Mouse (Mus musculus): ENCODE measurements around the gene Rnaseh2a. TPM values are rescaled to one million over a fixed set of nuclear protein-coding genes. Genes with fewer than 3 reads are reported as not detected.
A peak's percentile ranks its signal among the peaks of the same experiment; 100 is the strongest.

Gene Rnaseh2a
- total and polyA plus RNA-seq, 3 experiments: 94.1 to 477 (median 174) TPM

GRCm38 (mm10) chr8:84990349-84990748, 20.8 kb upstream of the Rnaseh2a start, which contains the start of gene Hook2:
TSS of gene Hook2 (plus strand) at chr8:84990603.
- no peak for TF ChIP-seq POLR2AphosphoS5 (IDR thresholded peaks at IDR 0.05; ENCODE audit: insufficient replicate concordance, low read depth, low read length)
- no peak for TF ChIP-seq TAL1 (conservative IDR thresholded peaks at IDR 0.05; ENCODE audit: low read depth, low read length)
- TF ChIP-seq GATA2 (IDR thresholded peaks at IDR 0.05; ENCODE audit: borderline replicate concordance, low read depth, low read length): no peak
- TF ChIP-seq GATA1 (IDR thresholded peaks at IDR 0.05; ENCODE audit: borderline replicate concordance, low read length): no peak
- TF ChIP-seq CTCF (IDR thresholded peaks at IDR 0.05; ENCODE audit: low read depth, low read length): peak; percentile 87
- peaks cover 48% of the 10 kb centered on the region for H3K4me1 ChIP-seq (ENCODE audit: insufficient read depth, low read depth, low read length)
- peaks cover 20% of the 10 kb centered on the region for H3K36me3 ChIP-seq (replicated peaks)
- peak; percentile 76 for ATAC-seq (ENCODE audit: extremely low read depth, insufficient number of reproducible peaks, low FRiP score, poor library complexity, severe bottlenecking)
- H3K9me3 ChIP-seq (replicated peaks): no peaks in the 10 kb centered on the region
- DNase-seq (ENCODE audit: low spot score): peak; percentile 93
- peak within 1 kb of the TSS; percentile 79 for H3K4me3 ChIP-seq (ENCODE audit: low read depth, low read length)
- no peaks in the 10 kb centered on the region for H3K27me3 ChIP-seq (ENCODE audit: insufficient read depth, low read length)

- Histone ChIP-seq H3K4me3 (ENCODE audit: low read depth, low read length) (peak overlapping the region; percentile 79), H3K27me3 (ENCODE audit: insufficient read depth, low read length) (no peaks in the 10 kb centered on the region), H3K4me1 (ENCODE audit: insufficient read depth, low read depth, low read length) (peaks cover 53% of the 10 kb centered on the region), H3K36me3 (replicated peaks) (peaks cover 15% of the 10 kb centered on the region), H3K9me3 (replicated peaks) (no peaks in the 10 kb centered on the region)
- TF ChIP-seq CTCF (IDR thresholded peaks at IDR 0.05; ENCODE audit: low read depth, low read length): peak; percentile 59; the same call in 1 of the 2 replicates
- no peak for TF ChIP-seq TAL1 (conservative IDR thresholded peaks at IDR 0.05; ENCODE audit: low read depth, low read length)
- DNase-seq (ENCODE audit: low spot score) (peak; percentile 68), ATAC-seq (ENCODE audit: extremely low read depth, insufficient number of reproducible peaks, low FRiP score, poor library complexity, severe bottlenecking) (peak; percentile 22; the same call in 1 of the 2 replicates)
These were observed 20.2 kb upstream of the Rnaseh2a start for GRCm38 (mm10) chr8:84989810-84990209.

GRCm38 (mm10) chr8:84989311-84989731, 19.8 kb upstream of the Rnaseh2a start:
- Histone ChIP-seq H3K4me3 (ENCODE audit: low read depth, low read length) (peak overlapping the region; percentile 60; the same call in 1 of the 2 replicates), H3K27me3 (ENCODE audit: insufficient read depth, low read length) (no peaks in the 10 kb centered on the region), H3K9me3 (replicated peaks) (no peaks in the 10 kb centered on the region), H3K36me3 (replicated peaks) (peaks cover 10% of the 10 kb centered on the region), H3K4me1 (ENCODE audit: insufficient read depth, low read depth, low read length) (peaks cover 58% of the 10 kb centered on the region)
- no peak for ATAC-seq (ENCODE audit: extremely low read depth, insufficient number of reproducible peaks, low FRiP score, poor library complexity, severe bottlenecking)
- no peak for DNase-seq (ENCODE audit: low spot score)
- TF ChIP-seq CTCF (IDR thresholded peaks at IDR 0.05; ENCODE audit: low read depth, low read length) (no peak), GATA1 (IDR thresholded peaks at IDR 0.05; ENCODE audit: borderline replicate concordance, low read length) (no peak), TAL1 (conservative IDR thresholded peaks at IDR 0.05; ENCODE audit: low read depth, low read length) (no peak), GATA2 (IDR thresholded peaks at IDR 0.05; ENCODE audit: borderline replicate concordance, low read depth, low read length) (no peak), POLR2AphosphoS5 (IDR thresholded peaks at IDR 0.05; ENCODE audit: insufficient replicate concordance, low read depth, low read length) (no peak)

GRCm38 (mm10) chr8:84987903-84988302, 18.3 kb upstream of the Rnaseh2a start:
- DNase-seq (ENCODE audit: low spot score) (no peak), ATAC-seq (ENCODE audit: extremely low read depth, insufficient number of reproducible peaks, low FRiP score, poor library complexity, severe bottlenecking) (no peak)
- H3K4me1 ChIP-seq (ENCODE audit: insufficient read depth, low read depth, low read length): peaks cover 72% of the 10 kb centered on the region
- H3K36me3 ChIP-seq (replicated peaks): no peaks in the 10 kb centered on the region
- no peaks in the 10 kb centered on the region for H3K27me3 ChIP-seq (ENCODE audit: insufficient read depth, low read length)
- H3K9me3 ChIP-seq (replicated peaks): no peaks in the 10 kb centered on the region
- no peak for TF ChIP-seq CTCF (IDR thresholded peaks at IDR 0.05; ENCODE audit: low read depth, low read length)
- no peak for TF ChIP-seq GATA2 (IDR thresholded peaks at IDR 0.05; ENCODE audit: borderline replicate concordance, low read depth, low read length)
- no peak for TF ChIP-seq GATA1 (IDR thresholded peaks at IDR 0.05; ENCODE audit: borderline replicate concordance, low read length)
- TF ChIP-seq TAL1 (conservative IDR thresholded peaks at IDR 0.05; ENCODE audit: low read depth, low read length): no peak
- TF ChIP-seq POLR2AphosphoS5 (IDR thresholded peaks at IDR 0.05; ENCODE audit: insufficient replicate concordance, low read depth, low read length): no peak
- no peak overlapping the region for H3K4me3 ChIP-seq (ENCODE audit: low read depth, low read length)

- ATAC-seq (ENCODE audit: extremely low read depth, insufficient number of reproducible peaks, low FRiP score, poor library complexity, severe bottlenecking): no peak
- H3K4me3 ChIP-seq (ENCODE audit: low read depth, low read length): no peak overlapping the region
- no peaks in the 10 kb centered on the region for H3K36me3 ChIP-seq (replicated peaks)
- no peaks in the 10 kb centered on the region for H3K27me3 ChIP-seq (ENCODE audit: insufficient read depth, low read length)
- H3K9me3 ChIP-seq (replicated peaks): no peaks in the 10 kb centered on the region
- no peak for DNase-seq (ENCODE audit: low spot score)
- no peak for TF ChIP-seq GATA1 (IDR thresholded peaks at IDR 0.05; ENCODE audit: borderline replicate concordance, low read length)
- TF ChIP-seq GATA2 (IDR thresholded peaks at IDR 0.05; ENCODE audit: borderline replicate concordance, low read depth, low read length): no peak
- no peak for TF ChIP-seq TAL1 (conservative IDR thresholded peaks at IDR 0.05; ENCODE audit: low read depth, low read length)
- no peak for TF ChIP-seq POLR2AphosphoS5 (IDR thresholded peaks at IDR 0.05; ENCODE audit: insufficient replicate concordance, low read depth, low read length)
- no peak for TF ChIP-seq CTCF (IDR thresholded peaks at IDR 0.05; ENCODE audit: low read depth, low read length)
- H3K4me1 ChIP-seq (ENCODE audit: insufficient read depth, low read depth, low read length): peaks cover 77% of the 10 kb centered on the region
These were observed 17.8 kb upstream of the Rnaseh2a start for GRCm38 (mm10) chr8:84987388-84987787.

- no peaks in the 10 kb centered on the region for H3K9me3 ChIP-seq (replicated peaks)
- H3K27me3 ChIP-seq (ENCODE audit: insufficient read depth, low read length): no peaks in the 10 kb centered on the region
- peak overlapping the region; percentile 74 for H3K4me3 ChIP-seq (ENCODE audit: low read depth, low read length)
- H3K4me1 ChIP-seq (ENCODE audit: insufficient read depth, low read depth, low read length): peaks cover 83% of the 10 kb centered on the region
- ATAC-seq (ENCODE audit: extremely low read depth, insufficient number of reproducible peaks, low FRiP score, poor library complexity, severe bottlenecking) (peak; percentile 28), DNase-seq (ENCODE audit: low spot score) (no peak)
- no peaks in the 10 kb centered on the region for H3K36me3 ChIP-seq (replicated peaks)
- TF ChIP-seq TAL1 (conservative IDR thresholded peaks at IDR 0.05; ENCODE audit: low read depth, low read length) (peak; percentile 70), POLR2AphosphoS5 (IDR thresholded peaks at IDR 0.05; ENCODE audit: insufficient replicate concordance, low read depth, low read length) (no peak)
These were observed 16.9 kb upstream of the Rnaseh2a start for GRCm38 (mm10) chr8:84986379-84986945.
